Mouse (Mus musculus) midbrain, embryonic 16.5 days (tissue): ENCODE data around the gene Dnmt3a. TPM values are rescaled to one million over a fixed set of nuclear protein-coding genes. Genes with fewer than 3 reads are reported as not detected.
A peak's percentile ranks its signal among the peaks of the same experiment; 100 is the strongest.

Experiments used
- ATAC-seq: fragments of 200-750 bp; cut with Nextera tagmentation; 2 replicates; pipeline ENCODE4 v1.8.0; 2017; ENCODE audit warnings: moderate TSS enrichment
- H3K27ac ChIP-seq: fragments of 300-500 bp; sonication (generic); 2 replicates; pipeline ENCODE4 v1.5.1; 2014; ENCODE audit warnings: mild to moderate bottlenecking, low read length, mixed read lengths
- H3K27me3 ChIP-seq: fragments of 300-500 bp; sonication (generic); 2 replicates; pipeline ENCODE4 v1.6.1; 2014; ENCODE audit warnings: low read depth, low read length, mixed read lengths; ENCODE audit not compliant: control insufficient read depth, insufficient read depth
- H3K36me3 ChIP-seq: fragments of 300-500 bp; sonication (generic); 2 replicates; pipeline ENCODE4 v1.6.1; 2014; ENCODE audit warnings: mild to moderate bottlenecking, low read length, moderate library complexity, mixed read lengths; ENCODE audit not compliant: control insufficient read depth, insufficient read depth
- H3K4me1 ChIP-seq: fragments of 300-500 bp; sonication (generic); 2 replicates; pipeline ENCODE4 v1.6.1; 2014; ENCODE audit warnings: mild to moderate bottlenecking, low read length, mixed read lengths; ENCODE audit not compliant: control insufficient read depth, insufficient read depth
- H3K4me2 ChIP-seq: fragments of 300-500 bp; sonication (generic); 2 replicates; pipeline ENCODE4 v1.6.1; 2014; ENCODE audit warnings: mild to moderate bottlenecking, low read length, mixed read lengths
- H3K4me3 ChIP-seq: fragments of 300-500 bp; sonication (generic); 2 replicates; pipeline ENCODE4 v1.5.1; 2014; ENCODE audit warnings: low read depth, mild to moderate bottlenecking, low read length, moderate library complexity, mixed read lengths
- H3K9ac ChIP-seq: fragments of 300-500 bp; sonication (generic); 2 replicates; pipeline ENCODE4 v1.6.1; 2014; ENCODE audit warnings: low read depth, low read length, mixed read lengths
- H3K9me3 ChIP-seq: fragments of 300-500 bp; sonication (generic); replicated peaks from 2 replicates; pipeline ENCODE4 v1.6.1; 2014; ENCODE audit warnings: mild to moderate bottlenecking, low read length, mixed read lengths; ENCODE audit not compliant: control insufficient read depth, poor library complexity, severe bottlenecking
- WGBS: fragments of 180-500 bp; shearing (Covaris S2); extraction: QIAGEN DNeasy Blood & Tissue Kit; methylation state at CpG from one replicate; pipeline ENCODE4 v1.1.7; 2014; 5-methylcytosine and 5-hydroxymethylcytosine counted together
- polyA plus RNA-seq: library from polyadenylated mRNA; unstranded; fragments of >200 nt; fragmentation: Nextera tagmentation; extraction: Ambion mirVana; gene quantifications from 2 replicates; pipeline ENCODE4 v1.2.1, GENCODE M21; 2015

Gene Dnmt3a
- polyA plus RNA-seq, 1 experiment from 2014 or later, result 112 TPM

- ATAC-seq, result no peak
- H3K27ac ChIP-seq, result no peak overlapping the region
- H3K4me3 ChIP-seq, result no peak overlapping the region
- no peaks in the 10 kb centered on the region for H3K36me3 ChIP-seq
- H3K27me3 ChIP-seq, result no peaks in the 10 kb centered on the region
- no peak overlapping the region for H3K9ac ChIP-seq
- 43% methylated on average over 4 of the region's 4 CpGs for WGBS
- H3K9me3 ChIP-seq, result no peaks in the 10 kb centered on the region
- H3K4me1 ChIP-seq, result peaks cover 35% of the 10 kb centered on the region
- H3K4me2 ChIP-seq, result no peak overlapping the region
These were observed 14.1 kb downstream of the Dnmt3a start for GRCm38 (mm10) chr12:3819899-3820298.

GRCm38 (mm10) chr12:3823408-3823807, 17.6 kb downstream of the Dnmt3a start:
- Histone ChIP-seq H3K27ac (no peak overlapping the region), H3K27me3 (no peaks in the 10 kb centered on the region), H3K36me3 (no peaks in the 10 kb centered on the region), H3K4me1 (peaks cover 28% of the 10 kb centered on the region), H3K4me3 (no peak overlapping the region), H3K9me3 (no peaks in the 10 kb centered on the region), H3K9ac (no peak overlapping the region), H3K4me2 (no peak overlapping the region)
- WGBS, result 50% methylated on average over 5 of the region's 5 CpGs
- ATAC-seq, result peak; percentile 33

GRCm38 (mm10) chr12:3824906-3825713, 19.3 kb downstream of the Dnmt3a start:
- 81% methylated on average over 5 of the region's 5 CpGs for WGBS
- no peak for ATAC-seq
- no peak overlapping the region for H3K27ac ChIP-seq

GRCm38 (mm10) chr12:3825714-3826080, 19.9 kb downstream of the Dnmt3a start:
- Histone ChIP-seq H3K4me3 (no peak overlapping the region), H3K4me2 (no peak overlapping the region), H3K27me3 (no peaks in the 10 kb centered on the region), H3K9me3 (no peaks in the 10 kb centered on the region), H3K9ac (no peak overlapping the region), H3K36me3 (no peaks in the 10 kb centered on the region), H3K4me1 (peaks cover 14% of the 10 kb centered on the region), H3K27ac (no peak overlapping the region)
- ATAC-seq, result no peak
- 59% methylated on average over 12 of the region's 12 CpGs for WGBS

More at GRCm38 (mm10) chr12:3824906-3825713, 19.3 kb downstream of the Dnmt3a start:
- Histone ChIP-seq H3K4me2 (no peak overlapping the region), H3K27me3 (no peaks in the 10 kb centered on the region), H3K9ac (no peak overlapping the region), H3K36me3 (no peaks in the 10 kb centered on the region), H3K4me3 (no peak overlapping the region), H3K4me1 (peaks cover 16% of the 10 kb centered on the region), H3K9me3 (no peaks in the 10 kb centered on the region)

GRCm38 (mm10) chr12:3827771-3828170, 22.0 kb downstream of the Dnmt3a start:
- no peak for ATAC-seq
- 92% methylated on average over 5 of the region's 5 CpGs for WGBS
- H3K9me3 ChIP-seq, result no peaks in the 10 kb centered on the region

GRCm38 (mm10) chr12:3833059-3833760, 27.4 kb downstream of the Dnmt3a start:
- Histone ChIP-seq H3K9ac (peak overlapping the region; percentile 7; the same call in 1 of the 2 replicates), H3K4me1 (peaks cover 20% of the 10 kb centered on the region), H3K4me2 (no peak overlapping the region), H3K4me3 (no peak overlapping the region), H3K36me3 (peaks cover 10% of the 10 kb centered on the region), H3K27ac (peak overlapping the region; percentile 68), H3K27me3 (no peaks in the 10 kb centered on the region), H3K9me3 (no peaks in the 10 kb centered on the region)
- WGBS, result 52% methylated on average over 7 of the region's 7 CpGs
- ATAC-seq, result no peak; the same call in 1 of the 2 replicates

More at GRCm38 (mm10) chr12:3827771-3828170, 22.0 kb downstream of the Dnmt3a start:
- H3K4me3 ChIP-seq, result no peak overlapping the region
- H3K36me3 ChIP-seq, result no peaks in the 10 kb centered on the region
- peaks cover 14% of the 10 kb centered on the region for H3K4me1 ChIP-seq
- no peak overlapping the region for H3K27ac ChIP-seq
- H3K4me2 ChIP-seq, result no peak overlapping the region
- no peaks in the 10 kb centered on the region for H3K27me3 ChIP-seq
- H3K9ac ChIP-seq, result no peak overlapping the region

GRCm38 (mm10) chr12:3833851-3834273, 28.1 kb downstream of the Dnmt3a start:
- WGBS, result 5% methylated on average over 8 of the region's 8 CpGs
- peak overlapping the region; percentile 41 for H3K4me2 ChIP-seq
- H3K27ac ChIP-seq, result peak overlapping the region; percentile 74
- no peak overlapping the region for H3K4me3 ChIP-seq
- H3K36me3 ChIP-seq, result peaks cover 10% of the 10 kb centered on the region
- peaks cover 20% of the 10 kb centered on the region for H3K4me1 ChIP-seq
- no peaks in the 10 kb centered on the region for H3K27me3 ChIP-seq
- peak; percentile 81 for ATAC-seq
- H3K9ac ChIP-seq, result peak overlapping the region; percentile 43; the same call in 1 of the 2 replicates
- no peaks in the 10 kb centered on the region for H3K9me3 ChIP-seq

- peak; percentile 63 for ATAC-seq
- H3K36me3 ChIP-seq, result peaks cover 10% of the 10 kb centered on the region
- H3K27ac ChIP-seq, result peak overlapping the region; percentile 74
- no peak overlapping the region for H3K4me3 ChIP-seq
- no peaks in the 10 kb centered on the region for H3K9me3 ChIP-seq
- peak overlapping the region; percentile 43; the same call in 1 of the 2 replicates for H3K9ac ChIP-seq
- H3K27me3 ChIP-seq, result no peaks in the 10 kb centered on the region
- peaks cover 20% of the 10 kb centered on the region for H3K4me1 ChIP-seq
- 12% methylated on average over 21 of the region's 21 CpGs for WGBS
- peak overlapping the region; percentile 41 for H3K4me2 ChIP-seq
These were observed 28.8 kb downstream of the Dnmt3a start for GRCm38 (mm10) chr12:3834373-3835314.
